Mouse (Mus musculus): ENCODE data around the gene Desi2.
A peak's percentile ranks its signal among the peaks of the same experiment; 100 is the strongest.
"Not testable (repeated sequence)": the region's sequence is repeated elsewhere in the genome, so short reads cannot be mapped to it uniquely, and the experiment has no call there.

Desi2 gene

GRCm38 (mm10) chr1:178256351-178256750, 69.1 kb downstream of the Desi2 start:
- ATAC-seq (ENCODE audit: insufficient number of reproducible peaks, low FRiP score, low TSS enrichment): no peak

- no peak for ATAC-seq (ENCODE audit: insufficient number of reproducible peaks, low FRiP score, low TSS enrichment)
Measured at GRCm38 (mm10) chr1:178258821-178259220, 71.6 kb downstream of the Desi2 start.

- ATAC-seq (ENCODE audit: insufficient number of reproducible peaks, low FRiP score, low TSS enrichment): not testable (repeated sequence)
Measured at GRCm38 (mm10) chr1:178265381-178265780, 78.2 kb downstream of the Desi2 start.

- no peak for ATAC-seq (ENCODE audit: insufficient number of reproducible peaks, low FRiP score, low TSS enrichment)
Measured at GRCm38 (mm10) chr1:178270635-178271034, 83.4 kb downstream of the Desi2 start.

- ATAC-seq (ENCODE audit: insufficient number of reproducible peaks, low FRiP score, low TSS enrichment): no peak
Measured at GRCm38 (mm10) chr1:178275174-178275730, 88.0 kb downstream of the Desi2 start.

GRCm38 (mm10) chr1:178275738-178276053, 88.5 kb downstream of the Desi2 start:
- 0 out of 2 replicates have a peak, but pooled peaks have one; percentile 19 for ATAC-seq (ENCODE audit: insufficient number of reproducible peaks, low FRiP score, low TSS enrichment)

- ATAC-seq (ENCODE audit: insufficient number of reproducible peaks, low FRiP score, low TSS enrichment): peak; percentile 96
Measured at GRCm38 (mm10) chr1:178276054-178276911, 89.1 kb downstream of the Desi2 start.

GRCm38 (mm10) chr1:178283314-178283713, 96.1 kb downstream of the Desi2 start:
- not testable (repeated sequence) for ATAC-seq (ENCODE audit: insufficient number of reproducible peaks, low FRiP score, low TSS enrichment)

GRCm38 (mm10) chr1:178283946-178284720, 96.9 kb downstream of the Desi2 start:
- no peak for ATAC-seq (ENCODE audit: insufficient number of reproducible peaks, low FRiP score, low TSS enrichment)

GRCm38 (mm10) chr1:178287601-178288176, 100.5 kb downstream of the Desi2 start:
- ATAC-seq (ENCODE audit: insufficient number of reproducible peaks, low FRiP score, low TSS enrichment): no peak

- ATAC-seq (ENCODE audit: insufficient number of reproducible peaks, low FRiP score, low TSS enrichment): no peak
Measured at GRCm38 (mm10) chr1:178291716-178292115, 104.5 kb downstream of the Desi2 start.

- no peak for ATAC-seq (ENCODE audit: insufficient number of reproducible peaks, low FRiP score, low TSS enrichment)
Measured at GRCm38 (mm10) chr1:178294051-178294450, 106.8 kb downstream of the Desi2 start.

- not testable (repeated sequence) for ATAC-seq (ENCODE audit: insufficient number of reproducible peaks, low FRiP score, low TSS enrichment)
Measured at GRCm38 (mm10) chr1:178301261-178301660, 114.0 kb downstream of the Desi2 start.

GRCm38 (mm10) chr1:178303425-178303824, 116.2 kb downstream of the Desi2 start:
- no peak for ATAC-seq (ENCODE audit: insufficient number of reproducible peaks, low FRiP score, low TSS enrichment)

All from cerebellum, adult (tissue).